Mouse (Mus musculus) CH12.LX (cell line): ENCODE results near the gene Cxadr. TPM values are rescaled to one million over a fixed set of nuclear protein-coding genes. Genes with fewer than 3 reads are reported as not detected.

Experiments
- DNase-seq: peaks from one replicate; pipeline ENCODE4 v3.0.0-alpha.2; 2013; ENCODE audit errors: extremely low read depth
- H3K27ac ChIP-seq: 2 replicates; pipeline ENCODE4 v1.5.1; 2012; ENCODE audit warnings: low read depth, mild to moderate bottlenecking, control low read depth, moderate library complexity; ENCODE audit not compliant: insufficient read depth
- H3K27me3 ChIP-seq: replicated peaks from 2 replicates; pipeline ENCODE3; 2012; ENCODE audit warnings: inconsistent platforms
- H3K36me3 ChIP-seq, 2 experiments: replicated peaks in 1 of 2; 2 replicates each; pipeline versions ENCODE3 to v1.6.1; 2012; ENCODE audit warnings: inconsistent platforms in 1 of 2, low read length in 1 of 2, mild to moderate bottlenecking in 1 of 2, mixed read lengths in 1 of 2, moderate library complexity in 1 of 2; ENCODE audit not compliant: control insufficient read depth in 1 of 2, insufficient read depth in 1 of 2
- H3K4me1 ChIP-seq, 2 experiments: 2 replicates each; pipeline ENCODE4 v1.6.1; 2012; ENCODE audit warnings: inconsistent platforms in 1 of 2, moderate library complexity in 1 of 2; ENCODE audit not compliant: insufficient read depth in 2 of 2, control insufficient read depth in 1 of 2
- H3K4me2 ChIP-seq: 2 replicates; pipeline ENCODE4 v1.6.1; 2012; ENCODE audit warnings: low read depth, mild to moderate bottlenecking, control low read depth; ENCODE audit not compliant: poor library complexity, insufficient read depth, severe bottlenecking
- H3K4me3 ChIP-seq, 3 experiments: fragments of 150-350 bp in 1 of 3; sonication (generic) in 1 of 3; replicated peaks in 1 of 3; 2 replicates each; pipeline versions ENCODE3 to v1.5.1; 2011 to 2012; ENCODE audit warnings: low read depth in 2 of 3, low read length in 2 of 3, mild to moderate bottlenecking in 2 of 3, moderate library complexity in 2 of 3, control low read depth in 1 of 3, improper control_type of control experiment in 1 of 3, inconsistent platforms in 1 of 3, mixed read lengths in 1 of 3; ENCODE audit not compliant: poor library complexity in 1 of 3
- H3K79me2 ChIP-seq: replicated peaks from 2 replicates; pipeline ENCODE4 v1.6.1; 2012; ENCODE audit warnings: mild to moderate bottlenecking, moderate library complexity; ENCODE audit not compliant: control insufficient read depth, poor library complexity, insufficient read depth, severe bottlenecking; ENCODE audit errors: extremely low read depth
- H3K9ac ChIP-seq: 2 replicates; pipeline ENCODE4 v1.6.1; 2012; ENCODE audit warnings: low read depth, mild to moderate bottlenecking, control low read depth, moderate library complexity; ENCODE audit not compliant: insufficient read depth
- H3K9me3 ChIP-seq: replicated peaks from 2 replicates; pipeline ENCODE3; 2012; ENCODE audit warnings: low read length, inconsistent platforms, mixed read lengths
- BHLHE40 ChIP-seq: IDR thresholded peaks from 2 replicates; pipeline ENCODE4 v1.6.1; 2011; ENCODE audit warnings: mild to moderate bottlenecking, low read depth, low read length, improper control_type of control experiment
- CHD1 ChIP-seq: IDR thresholded peaks from 2 replicates; pipeline ENCODE4 v1.6.1; 2012; ENCODE audit warnings: low read depth, low read length, improper control_type of control experiment, inconsistent platforms
- CTCF ChIP-seq, 2 experiments: IDR thresholded peaks in 1 of 2; conservative IDR thresholded peaks in 1 of 2; 2 replicates each; pipeline ENCODE4 v1.5.1; 2011 to 2012; ENCODE audit warnings: low read depth in 2 of 2, low read length in 2 of 2, improper control_type of control experiment in 1 of 2, inconsistent platforms in 1 of 2, mild to moderate bottlenecking in 1 of 2, moderate library complexity in 1 of 2
- E2F4 ChIP-seq: IDR thresholded peaks from 2 replicates; pipeline ENCODE4 v1.6.1; 2011; ENCODE audit warnings: low read depth, low read length, improper control_type of control experiment; ENCODE audit not compliant: insufficient replicate concordance
- ELF1 ChIP-seq: IDR thresholded peaks from 2 replicates; pipeline ENCODE4 v1.6.1; 2014; ENCODE audit warnings: low read depth, mild to moderate bottlenecking, inconsistent platforms, low read length, improper control_type of control experiment
- EP300 ChIP-seq: IDR thresholded peaks from 2 replicates; pipeline ENCODE4 v1.6.1; 2011; ENCODE audit warnings: low read length, improper control_type of control experiment
- ETS1 ChIP-seq: conservative IDR thresholded peaks from 2 replicates; pipeline ENCODE4 v1.6.1; 2012; ENCODE audit warnings: low read depth, mild to moderate bottlenecking, inconsistent platforms, low read length, improper control_type of control experiment, moderate library complexity
- GABPA ChIP-seq: IDR thresholded peaks from 2 replicates; pipeline ENCODE4 v1.6.1; 2012; ENCODE audit warnings: low read depth, low read length, improper control_type of control experiment, inconsistent platforms; ENCODE audit not compliant: insufficient replicate concordance
- HCFC1 ChIP-seq: IDR thresholded peaks from 2 replicates; pipeline ENCODE4 v1.6.1; 2012; ENCODE audit warnings: low read depth, mild to moderate bottlenecking, inconsistent platforms, low read length, improper control_type of control experiment
- IRF4 ChIP-seq: IDR thresholded peaks from 2 replicates; pipeline ENCODE4 v1.6.1; 2014; ENCODE audit warnings: low read depth, mild to moderate bottlenecking, inconsistent platforms, low read length, improper control_type of control experiment
- JUND ChIP-seq: conservative IDR thresholded peaks from 2 replicates; pipeline ENCODE4 v1.6.1; 2011; ENCODE audit warnings: low read depth, low read length, improper control_type of control experiment
- KAT2A ChIP-seq: IDR thresholded peaks from 2 replicates; pipeline ENCODE4 v1.6.1; 2012; ENCODE audit warnings: low read length, improper control_type of control experiment, inconsistent platforms; ENCODE audit not compliant: insufficient replicate concordance
- MAX ChIP-seq: IDR thresholded peaks from 2 replicates; pipeline ENCODE4 v1.6.1; 2011; ENCODE audit warnings: low read length, improper control_type of control experiment
- MAZ ChIP-seq: IDR thresholded peaks from 2 replicates; pipeline ENCODE4 v1.6.1; 2012; ENCODE audit warnings: low read depth, mild to moderate bottlenecking, inconsistent platforms, low read length, improper control_type of control experiment, moderate library complexity
- MEF2A ChIP-seq: IDR thresholded peaks from 2 replicates; pipeline ENCODE4 v1.6.1; 2014; ENCODE audit warnings: low read depth, mild to moderate bottlenecking, inconsistent platforms, low read length, improper control_type of control experiment, borderline replicate concordance
- MXI1 ChIP-seq: IDR thresholded peaks from 2 replicates; pipeline ENCODE4 v1.6.1; 2011; ENCODE audit warnings: mild to moderate bottlenecking, low read depth, low read length, improper control_type of control experiment
- MYC ChIP-seq: IDR thresholded peaks from 2 replicates; pipeline ENCODE4 v1.6.1; 2011; ENCODE audit warnings: low read depth, mild to moderate bottlenecking, improper control_type of control experiment, low read length
- NELFE ChIP-seq: IDR thresholded peaks from 2 replicates; pipeline ENCODE4 v1.6.1; 2011; ENCODE audit warnings: low read depth, low read length, improper control_type of control experiment
- NRF1 ChIP-seq: IDR thresholded peaks from 2 replicates; pipeline ENCODE4 v1.6.1; 2014; ENCODE audit warnings: low read depth, mild to moderate bottlenecking, inconsistent platforms, low read length, improper control_type of control experiment, moderate library complexity
- PAX5 ChIP-seq: IDR thresholded peaks from 2 replicates; pipeline ENCODE4 v1.6.1; 2012; ENCODE audit warnings: low read length, inconsistent platforms, mixed read lengths
- POLR2A ChIP-seq: IDR thresholded peaks from 2 replicates; pipeline ENCODE4 v1.6.1; 2011; ENCODE audit warnings: low read depth, mild to moderate bottlenecking, improper control_type of control experiment, low read length
- POLR2AphosphoS2 ChIP-seq: IDR thresholded peaks from 2 replicates; pipeline ENCODE4 v1.6.1; 2011; ENCODE audit warnings: low read depth, low read length, improper control_type of control experiment
- RAD21 ChIP-seq: IDR thresholded peaks from 2 replicates; pipeline ENCODE4 v1.6.1; 2011; ENCODE audit warnings: low read depth, mild to moderate bottlenecking, low read length, improper control_type of control experiment, moderate library complexity
- SIN3A ChIP-seq: IDR thresholded peaks from 2 replicates; pipeline ENCODE4 v1.6.1; 2012; ENCODE audit warnings: low read length, improper control_type of control experiment, inconsistent platforms
- TBP ChIP-seq: conservative IDR thresholded peaks from 2 replicates; pipeline ENCODE4 v1.6.1; 2011; ENCODE audit warnings: low read depth, low read length, improper control_type of control experiment
- TCF12 ChIP-seq: IDR thresholded peaks from 2 replicates; pipeline ENCODE4 v1.6.1; 2014; ENCODE audit warnings: low read depth, mild to moderate bottlenecking, inconsistent platforms, low read length, improper control_type of control experiment
- USF1 ChIP-seq: IDR thresholded peaks from 2 replicates; pipeline ENCODE4 v1.6.1; 2014; ENCODE audit warnings: low read depth, mild to moderate bottlenecking, inconsistent platforms, low read length, improper control_type of control experiment
- USF2 ChIP-seq: conservative IDR thresholded peaks from 2 replicates; pipeline ENCODE4 v1.6.1; 2011; ENCODE audit warnings: low read depth, low read length, improper control_type of control experiment
- ZC3H11A ChIP-seq: IDR thresholded peaks from 2 replicates; pipeline ENCODE4 v1.6.1; 2012; ENCODE audit warnings: low read depth, mild to moderate bottlenecking, inconsistent platforms, low read length, improper control_type of control experiment
- ZKSCAN1 ChIP-seq: IDR thresholded peaks from 2 replicates; pipeline ENCODE4 v1.6.1; 2012; ENCODE audit warnings: low read depth, inconsistent platforms, low read length, improper control_type of control experiment, borderline replicate concordance
- ZMIZ1 ChIP-seq: IDR thresholded peaks from 2 replicates; pipeline ENCODE4 v1.6.1; 2012; ENCODE audit warnings: low read depth, mild to moderate bottlenecking, inconsistent platforms, low read length, improper control_type of control experiment
- ZNF384 ChIP-seq: IDR thresholded peaks from 2 replicates; pipeline ENCODE4 v1.6.1; 2012; ENCODE audit warnings: low read depth, low read length, improper control_type of control experiment, inconsistent platforms
- dilution Hi-C: fragments of 300-500 bp; cut with MboI; formaldehyde crosslinking; loops from 2 replicates; pipeline ENCODE4 v1.14.3; 2020; ENCODE audit warnings: low sequenced_read_pairs; ENCODE audit not compliant: extremely low pct_unique_long_range_greater_than_20kb, extremely low pct_ligation_motif_present
- in situ Hi-C: fragments of 300-500 bp; cut with MboI; formaldehyde crosslinking; loops from 3 replicates; pipeline ENCODE4 v1.14.3; 2019; ENCODE audit warnings: low sequenced_read_pairs, low pct_ligation_motif_present, low pct_unique_long_range_greater_than_20kb, mixed read lengths
- polyA plus RNA-seq: library from polyadenylated mRNA; unstranded; fragments of >175 nt; gene quantifications from 2 replicates; pipeline ENCODE4 v1.2.1, GENCODE M21; 2012; ENCODE audit warnings: low read depth; ENCODE audit not compliant: insufficient read length
- total RNA-seq, 2 experiments: library from RNA; depleted of rRNA; stranded (reverse); fragments of 300-350 nt in 1 of 2; fragments of >200 nt in 1 of 2; gene quantifications; 2 replicates each; pipeline ENCODE4 v1.2.3; 2012 to 2014

Gene Cxadr
- total and polyA plus RNA-seq, 3 experiments, result 0.76 TPM; not detected in 2

GRCm38 (mm10) chr16:78372786-78373185 lies 71.5 kb downstream of the Cxadr start:
- Histone ChIP-seq H3K9me3 (no peaks in the 10 kb centered on the region), H3K9ac (0 out of 2 replicates have a peak overlapping the region, but pooled peaks have one; percentile 23), H3K27me3 (no peaks in the 10 kb centered on the region), H3K4me1 (peaks cover 2 to 44% of the 10 kb centered on the region in 2 experiments; a peak in 3 of 4 replicates), H3K36me3 (peaks cover 30 to 50% of the 10 kb centered on the region in 2 experiments), H3K79me2 (peaks cover 57% of the 10 kb centered on the region), H3K27ac (no peak overlapping the region)
- DNase-seq, result no peak
- in situ Hi-C loops, result no loop called here
- TF ChIP-seq E2F4, result no peak
- no peak for TF ChIP-seq IRF4
- no peak for TF ChIP-seq POLR2A
- TF ChIP-seq GABPA, result no peak
- no peak for TF ChIP-seq USF1
- no peak for TF ChIP-seq JUND
- TF ChIP-seq CTCF (conservative IDR thresholded peaks at IDR 0.05 in 1 of 2, IDR thresholded peaks at IDR 0.05 in 1 of 2; ENCODE audit: low read depth in 2 of 2, low read length in 2 of 2), result no peak
- TF ChIP-seq ELF1, result no peak
- TF ChIP-seq, all 38 proteins: peak for 0
- Histone ChIP-seq H3K4me2 (peak overlapping the region; percentile 64), H3K4me3 (no peak overlapping the region)
- dilution Hi-C loops, result no loop called here

- H3K9ac ChIP-seq, result peak overlapping the region; percentile 88
- in situ Hi-C loops (no loop called here), dilution Hi-C loops (no loop called here)
- no peaks in the 10 kb centered on the region for H3K9me3 ChIP-seq
- peaks cover 24 to 41% of the 10 kb centered on the region in 2 experiments for H3K36me3 ChIP-seq
- H3K4me1 ChIP-seq, result peaks cover 2 to 41% of the 10 kb centered on the region in 2 experiments; a peak in 3 of 4 replicates
- H3K27ac ChIP-seq, result no peak overlapping the region
- H3K27me3 ChIP-seq, result no peaks in the 10 kb centered on the region
- peak; percentile 61 for DNase-seq
- H3K4me2 ChIP-seq, result peak overlapping the region; percentile 90
- peak overlapping the region; percentile 40 to 99 (median 59) for H3K4me3 ChIP-seq
- peaks cover 56% of the 10 kb centered on the region for H3K79me2 ChIP-seq
- TF ChIP-seq BHLHE40 (peak; percentile 41), USF2 (no peak), HCFC1 (no peak), PAX5 (no peak), MYC (peak; percentile 96), MAZ (no peak), USF1 (no peak), GABPA (no peak), EP300 (no peak; the same call in 1 of the 2 replicates), POLR2AphosphoS2 (no peak), ZKSCAN1 (no peak), MAX (peak; percentile 82), ELF1 (no peak), POLR2A (peak; percentile 53), SIN3A (peak; percentile 80; the same call in 1 of the 2 replicates), ETS1 (no peak), MEF2A (no peak), TBP (0 out of 2 replicates have a peak, but pooled peaks have one; percentile 30), NRF1 (no peak), ZMIZ1 (no peak), KAT2A (no peak), TCF12 (peak; percentile 24; the same call in 1 of the 2 replicates), NELFE (no peak), ZNF384 (no peak), ZC3H11A (no peak), CTCF (conservative IDR thresholded peaks at IDR 0.05 in 1 of 2, IDR thresholded peaks at IDR 0.05 in 1 of 2; ENCODE audit: low read depth in 2 of 2, low read length in 2 of 2) (no peak), CHD1 (0 out of 2 replicates have a peak, but pooled peaks have one; percentile 69), MXI1 (peak; percentile 98), RAD21 (no peak), E2F4 (no peak), IRF4 (peak; percentile 41)
Measured at GRCm38 (mm10) chr16:78373743-78374142, 72.5 kb downstream of the Cxadr start.
